Mouse (Mus musculus): ENCODE measurements around the gene Dnal4. TPM values are rescaled to one million over a fixed set of nuclear protein-coding genes. Genes with fewer than 3 reads are reported as not detected.
"Not testable (repeated sequence)": the region's sequence is repeated elsewhere in the genome, so short reads cannot be mapped to it uniquely, and the experiment has no call there.

Dnal4 gene
- total and polyA plus RNA-seq, 2 experiments from 2014 or later = 40.8 to 55.9 TPM

DNA sequence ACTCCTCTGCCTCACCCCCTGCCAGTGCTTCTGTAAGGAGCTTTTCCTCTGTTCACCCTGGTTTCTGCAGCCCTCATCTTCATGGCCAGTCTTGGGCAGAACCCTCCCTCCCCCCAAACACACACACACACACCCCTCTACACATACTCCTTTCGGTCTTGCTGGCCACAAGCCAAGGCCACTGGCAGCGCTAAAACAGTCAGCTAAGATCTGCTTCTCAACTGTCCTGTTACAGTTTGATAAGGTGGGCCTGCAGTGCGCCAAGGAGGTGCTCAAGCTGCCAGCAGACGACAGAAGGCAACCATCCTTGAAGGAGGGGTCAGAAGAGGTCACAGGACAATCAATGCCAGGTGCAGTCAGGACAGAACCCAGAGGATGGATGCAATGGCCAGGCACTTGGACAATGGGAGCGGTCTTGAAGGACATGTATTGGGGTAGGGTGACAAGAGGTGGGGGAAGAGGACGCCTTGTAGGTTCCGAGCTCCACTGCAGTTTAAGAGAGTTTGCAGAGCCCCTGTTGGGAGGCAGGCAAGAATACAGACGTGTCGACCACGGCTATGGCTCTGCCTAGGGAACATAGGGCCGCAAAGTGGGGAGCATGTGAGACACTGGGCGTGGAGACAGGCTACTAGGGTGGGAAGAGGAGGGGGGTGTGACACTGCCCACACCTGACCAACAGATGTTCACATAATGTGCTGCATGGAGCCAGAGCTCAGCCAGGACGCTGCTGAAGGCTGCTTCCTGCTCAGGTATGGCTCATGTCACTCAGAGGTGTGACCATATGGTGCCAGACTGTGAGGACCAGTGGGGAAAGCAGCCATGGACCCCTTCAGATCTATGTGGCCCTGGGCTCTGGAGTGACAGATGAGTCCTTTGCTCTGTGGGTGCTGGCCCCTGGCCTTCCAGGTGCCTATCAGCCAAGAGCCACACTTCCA lies 44.9 kb upstream of the Dnal4 start:
- 0 out of 2 replicates have a peak, but pooled peaks cover 3% of the 10 kb centered on the region for H3K4me1 ChIP-seq (ENCODE audit: insufficient read depth, low read length)
- H3K27ac ChIP-seq (ENCODE audit: low read depth, low read length) = no peak overlapping the region
- H3K27me3 ChIP-seq (ENCODE audit: insufficient read depth, low read length) = no peaks in the 10 kb centered on the region
- H3K9ac ChIP-seq (replicated peaks; ENCODE audit: low read length, poor library complexity, severe bottlenecking) = no peak overlapping the region
- H3K4me2 ChIP-seq (ENCODE audit: low read depth, low read length, poor library complexity, severe bottlenecking) = no peak overlapping the region
- no peak for TF ChIP-seq CTCF (IDR thresholded peaks at IDR 0.05)
- WGBS = 70% methylated on average over 13 of the region's 13 CpGs
- H3K9me3 ChIP-seq (ENCODE audit: low read length) = no peaks in the 10 kb centered on the region
- DNase-seq (ENCODE audit: low spot score) (no peak), ATAC-seq (ENCODE audit: low FRiP score) (no peak)
- H3K36me3 ChIP-seq (ENCODE audit: insufficient read depth, low read length) = peaks cover 17% of the 10 kb centered on the region
- H3K4me3 ChIP-seq (ENCODE audit: low read depth, low read length) = no peak overlapping the region

- Histone ChIP-seq H3K9ac (replicated peaks; ENCODE audit: low read length, poor library complexity, severe bottlenecking) (no peak overlapping the region), H3K4me3 (ENCODE audit: low read depth, low read length) (no peak overlapping the region), H3K4me2 (ENCODE audit: low read depth, low read length, poor library complexity, severe bottlenecking) (no peak overlapping the region), H3K9me3 (ENCODE audit: low read length) (no peaks in the 10 kb centered on the region), H3K27ac (ENCODE audit: low read depth, low read length) (no peak overlapping the region), H3K27me3 (ENCODE audit: insufficient read depth, low read length) (no peaks in the 10 kb centered on the region), H3K36me3 (ENCODE audit: insufficient read depth, low read length) (peaks cover 8% of the 10 kb centered on the region), H3K4me1 (ENCODE audit: insufficient read depth, low read length) (no peaks in the 10 kb centered on the region)
- 91% methylated on average over 4 of the region's 4 CpGs for WGBS
- DNase-seq (ENCODE audit: low spot score) (no peak), ATAC-seq (ENCODE audit: low FRiP score) (no peak)
- peak; percentile 43 for TF ChIP-seq CTCF (IDR thresholded peaks at IDR 0.05)
These were observed 40.7 kb upstream of the Dnal4 start for GRCm38 (mm10) chr15:79818325-79818724.

DNA sequence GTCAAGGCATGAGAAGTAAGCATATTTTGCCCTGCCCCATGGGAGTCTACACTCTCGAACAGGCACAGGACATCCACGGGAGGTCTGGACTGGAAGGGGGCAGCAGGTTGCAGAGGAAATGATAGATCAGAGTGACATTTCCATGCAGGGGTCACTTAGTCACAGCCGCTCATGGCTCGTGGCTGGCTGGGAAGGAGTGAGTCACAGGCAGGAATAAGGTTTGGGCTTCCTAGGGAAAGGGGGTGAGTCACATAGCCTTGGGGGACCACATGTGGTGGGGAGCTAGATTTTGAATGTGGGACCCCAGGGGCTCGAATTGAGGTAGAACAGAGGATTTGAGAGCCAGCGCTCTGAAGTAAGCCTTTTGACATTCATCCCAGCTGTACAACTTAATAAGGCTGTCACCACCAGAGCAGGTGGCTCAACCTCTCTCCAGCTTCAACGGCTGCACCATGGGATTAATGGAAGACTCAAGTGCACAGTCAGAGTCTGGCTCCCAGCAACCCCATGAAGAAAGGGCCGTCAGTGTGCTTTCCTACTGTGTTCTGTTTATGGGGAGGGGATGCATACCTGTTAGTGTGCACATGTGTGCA lies 36.1 kb upstream of the Dnal4 start:
- Histone ChIP-seq H3K27me3 (ENCODE audit: insufficient read depth, low read length) (no peaks in the 10 kb centered on the region), H3K4me2 (ENCODE audit: low read depth, low read length, poor library complexity, severe bottlenecking) (no peak overlapping the region), H3K27ac (ENCODE audit: low read depth, low read length) (no peak overlapping the region), H3K4me1 (ENCODE audit: insufficient read depth, low read length) (no peaks in the 10 kb centered on the region), H3K9ac (replicated peaks; ENCODE audit: low read length, poor library complexity, severe bottlenecking) (no peak overlapping the region), H3K9me3 (ENCODE audit: low read length) (no peaks in the 10 kb centered on the region), H3K36me3 (ENCODE audit: insufficient read depth, low read length) (no peaks in the 10 kb centered on the region), H3K4me3 (ENCODE audit: low read depth, low read length) (no peak overlapping the region)
- no peak for TF ChIP-seq CTCF (IDR thresholded peaks at IDR 0.05)
- ATAC-seq (ENCODE audit: low FRiP score) (no peak), DNase-seq (ENCODE audit: low spot score) (no peak)
- 25% methylated on average over 8 of the region's 8 CpGs for WGBS

DNA sequence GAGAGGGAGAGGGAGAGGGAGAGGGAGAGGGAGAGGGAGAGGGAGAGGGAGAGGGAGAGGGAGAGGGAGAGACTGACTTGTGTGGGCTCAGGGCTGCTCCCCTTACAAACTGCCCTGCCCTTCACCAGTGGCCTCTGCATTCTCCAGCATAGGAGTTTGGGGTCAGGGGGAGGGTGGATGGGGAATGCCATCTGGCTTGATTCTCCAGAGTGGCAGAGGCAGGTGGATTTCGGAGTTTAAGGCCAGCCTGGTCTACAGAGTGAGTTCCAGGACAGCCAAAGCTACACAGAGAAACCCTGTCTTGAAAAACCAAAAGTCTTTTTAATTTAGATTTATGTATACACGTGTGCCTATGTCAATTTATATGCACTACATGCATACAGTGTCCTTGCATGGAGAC lies 35.2 kb upstream of the Dnal4 start:
- H3K27ac ChIP-seq (ENCODE audit: low read depth, low read length); H3K4me1 ChIP-seq (ENCODE audit: insufficient read depth, low read length); DNase-seq (ENCODE audit: low spot score); H3K27me3 ChIP-seq (ENCODE audit: insufficient read depth, low read length); ATAC-seq (ENCODE audit: low FRiP score); H3K9ac ChIP-seq (replicated peaks; ENCODE audit: low read length, poor library complexity, severe bottlenecking); H3K4me2 ChIP-seq (ENCODE audit: low read depth, low read length, poor library complexity, severe bottlenecking); H3K9me3 ChIP-seq (ENCODE audit: low read length); H3K36me3 ChIP-seq (ENCODE audit: insufficient read depth, low read length); H3K4me3 ChIP-seq (ENCODE audit: low read depth, low read length): not testable (repeated sequence)
- 87% methylated on average over 2 of the region's 2 CpGs for WGBS

- Histone ChIP-seq H3K9me3 (ENCODE audit: low read length) (no peaks in the 10 kb centered on the region), H3K4me3 (ENCODE audit: low read depth, low read length) (no peak overlapping the region), H3K36me3 (ENCODE audit: insufficient read depth, low read length) (no peaks in the 10 kb centered on the region), H3K27ac (ENCODE audit: low read depth, low read length) (no peak overlapping the region), H3K4me2 (ENCODE audit: low read depth, low read length, poor library complexity, severe bottlenecking) (no peak overlapping the region), H3K27me3 (ENCODE audit: insufficient read depth, low read length) (peaks cover 8% of the 10 kb centered on the region), H3K9ac (replicated peaks; ENCODE audit: low read length, poor library complexity, severe bottlenecking) (no peak overlapping the region), H3K4me1 (ENCODE audit: insufficient read depth, low read length) (no peaks in the 10 kb centered on the region)
- DNase-seq (ENCODE audit: low spot score) (no peak), ATAC-seq (ENCODE audit: low FRiP score) (no peak)
- 68% methylated on average over 4 of the region's 4 CpGs for WGBS
- TF ChIP-seq CTCF (IDR thresholded peaks at IDR 0.05) = no peak
These were observed 33.3 kb upstream of the Dnal4 start for GRCm38 (mm10) chr15:79810997-79811396.

GRCm38 (mm10) chr15:79810061-79810460 lies 32.4 kb upstream of the Dnal4 start:
- 61% methylated on average over 3 of the region's 3 CpGs for WGBS
- Histone ChIP-seq H3K36me3 (ENCODE audit: insufficient read depth, low read length) (no peaks in the 10 kb centered on the region), H3K9ac (replicated peaks; ENCODE audit: low read length, poor library complexity, severe bottlenecking) (no peak overlapping the region), H3K4me2 (ENCODE audit: low read depth, low read length, poor library complexity, severe bottlenecking) (no peak overlapping the region), H3K9me3 (ENCODE audit: low read length) (no peaks in the 10 kb centered on the region), H3K4me3 (ENCODE audit: low read depth, low read length) (no peak overlapping the region), H3K27ac (ENCODE audit: low read depth, low read length) (no peak overlapping the region), H3K27me3 (ENCODE audit: insufficient read depth, low read length) (peaks cover 8% of the 10 kb centered on the region), H3K4me1 (ENCODE audit: insufficient read depth, low read length) (no peaks in the 10 kb centered on the region)
- no peak for ATAC-seq (ENCODE audit: low FRiP score)
- peak; percentile 54 for DNase-seq (ENCODE audit: low spot score)
- TF ChIP-seq CTCF (IDR thresholded peaks at IDR 0.05) = no peak
